8 mouse cellular contexts compared by ENCODE assay signal in genomic region chr1:162664826-162665475, GRCm38 (mm10). TPM values are rescaled to one million over a fixed set of nuclear protein-coding genes. Genes with fewer than 3 reads are reported as not detected.
A peak's percentile ranks its signal among the peaks of the same experiment; 100 is the strongest.
DNase-seq lines count a peak whose midpoint lies in the region; ATAC-seq lines count a peak whose summit lies in the region.

No protein-coding gene starts in this region.

- peak overlapping the region; percentile 61; the same call in 1 of the 2 replicates for H3K4me2 ChIP-seq in lung, embryonic 15.5 days

- H3K9me3 ChIP-seq in hindbrain, embryonic 10.5 days = no peaks in the 10 kb centered on the region
- no peaks in the 10 kb centered on the region for H3K9me3 ChIP-seq in lung, embryonic 15.5 days

- H3K27me3 ChIP-seq in hindbrain, embryonic 10.5 days (ENCODE audit: insufficient read depth, poor library complexity, severe bottlenecking) = no peaks in the 10 kb centered on the region
- no peaks in the 10 kb centered on the region for H3K27me3 ChIP-seq in lung, embryonic 15.5 days

- H3K36me3 ChIP-seq in hindbrain, embryonic 10.5 days = peaks cover 11% of the 10 kb centered on the region
- peaks cover 5% of the 10 kb centered on the region; the same call in 1 of the 2 replicates for H3K36me3 ChIP-seq in lung, embryonic 15.5 days

- peak overlapping the region; percentile 48 for H3K4me3 ChIP-seq in hindbrain, embryonic 10.5 days
- no peak overlapping the region for H3K4me3 ChIP-seq in lung, embryonic 15.5 days

- peak; percentile 97 for ATAC-seq in lung, embryonic 15.5 days (ENCODE audit: borderline replicate concordance, extremely low read depth, low FRiP score, low TSS enrichment)

- DNase-seq in MN1 (ENCODE audit: low spot score) = peak; percentile 93
- DNase-seq in cerebellum, adult 8-10 months = peak; percentile 73
- DNase-seq in forelimb bud, embryonic 11.5 days (ENCODE audit: low read depth, low spot score) = peak; percentile 89
- peak; percentile 81 for DNase-seq in hindbrain, embryonic 10.5 days (ENCODE audit: low spot score)
- peak; percentile 53 for DNase-seq in layer of hippocampus, adult 9-10 months (ENCODE audit: low spot score)
- peak; percentile 72 for DNase-seq in ovary, postnatal 14 days (ENCODE audit: low spot score)
- DNase-seq in thymus, postnatal 14 days = peak; percentile 81

- peak overlapping the region; percentile 57 for H3K27ac ChIP-seq in hindbrain, embryonic 10.5 days
- H3K27ac ChIP-seq in lung, embryonic 15.5 days = no peak overlapping the region

- peaks cover 13% of the 10 kb centered on the region for H3K4me1 ChIP-seq in hindbrain, embryonic 10.5 days (replicated peaks)
- 0 out of 2 replicates have a peak, but pooled peaks cover 5% of the 10 kb centered on the region for H3K4me1 ChIP-seq in lung, embryonic 15.5 days

- 17% methylated on average over 10 of the region's 10 CpGs for WGBS in hindbrain, embryonic 10.5 days
- 13% methylated on average over 10 of the region's 10 CpGs for WGBS in lung, embryonic 15.5 days

- no peak overlapping the region for H3K9ac ChIP-seq in lung, embryonic 15.5 days

RNA-seq across cellular contexts. Expression of gene Myocos, which starts 6.9 kb away (rescaled TPM):
- polyA plus RNA-seq in hindbrain, embryonic 10.5 days (2016; fragmentation: Nextera tagmentation; extraction: Ambion mirVana) = not detected in 2 replicates
- not detected in 2 replicates for polyA plus RNA-seq in lung, embryonic 15.5 days (2015; fragmentation: Nextera tagmentation; extraction: Ambion mirVana)

RNA-seq across cellular contexts. Expression of gene Myoc, which starts 26.0 kb away (rescaled TPM):
- 0.09 and 0.10 TPM in 2 replicates for polyA plus RNA-seq in hindbrain, embryonic 10.5 days (2016; fragmentation: Nextera tagmentation; extraction: Ambion mirVana)
- not detected in 2 replicates for polyA plus RNA-seq in lung, embryonic 15.5 days (2015; fragmentation: Nextera tagmentation; extraction: Ambion mirVana)
